Mouse (Mus musculus) kidney, adult 18-20 months (tissue): ENCODE measurements around the gene Ccdc113.
"Not testable (repeated sequence)": the region's sequence is repeated elsewhere in the genome, so short reads cannot be mapped to it uniquely, and the experiment has no call there.

Experiments
- DNase-seq: peaks from one replicate; pipeline ENCODE4 v3.0.0; 2021

Ccdc113 gene

GRCm38 (mm10) chr8:95542191-95542590 lies 8.3 kb downstream of the Ccdc113 start:
- no peak for DNase-seq

GRCm38 (mm10) chr8:95543065-95543464 lies 9.2 kb downstream of the Ccdc113 start:
- no peak for DNase-seq

- peak; percentile 18 for DNase-seq
Measured at GRCm38 (mm10) chr8:95545815-95546214, 11.9 kb downstream of the Ccdc113 start.

DNA sequence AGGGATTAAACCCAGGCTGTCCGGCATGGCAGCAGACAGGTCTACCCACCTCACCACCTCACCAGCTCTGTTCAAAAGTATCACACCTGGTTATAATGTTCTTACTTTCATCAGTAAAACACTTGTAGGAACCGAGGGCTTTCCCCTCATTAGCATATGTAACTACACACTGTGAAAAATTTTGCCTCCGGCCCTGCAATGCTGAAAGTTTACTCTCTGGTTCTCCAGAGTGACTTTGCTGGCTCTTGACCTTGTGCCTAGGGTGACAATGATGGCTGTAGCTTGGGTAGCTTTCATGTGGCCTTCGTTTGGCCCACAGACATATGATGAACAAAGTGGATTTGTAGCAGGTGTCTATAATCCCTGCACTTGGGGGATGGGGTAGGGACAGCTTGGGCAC lies 13.1 kb downstream of the Ccdc113 start:
- peak; percentile 38 for DNase-seq

DNA sequence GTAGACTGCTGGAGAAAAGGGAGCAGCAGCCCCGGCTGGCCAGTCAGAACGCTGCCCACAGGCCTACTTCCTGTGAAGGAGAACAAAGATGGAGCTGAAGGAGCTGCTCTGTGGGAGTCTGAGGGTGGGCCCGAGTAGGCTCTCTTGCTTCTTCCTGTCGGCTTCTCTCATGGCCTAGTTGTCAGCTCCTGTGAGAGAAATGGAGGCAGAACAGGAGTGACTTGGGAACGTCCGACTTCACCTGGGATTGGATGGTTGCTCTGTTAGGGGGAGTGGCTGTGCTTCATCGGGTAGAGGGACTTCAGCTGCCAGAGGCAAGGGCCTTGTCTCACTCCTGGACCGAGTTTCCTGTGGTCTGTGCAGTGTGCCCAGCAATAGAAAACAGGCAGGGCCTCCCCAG lies 14.0 kb downstream of the Ccdc113 start:
- DNase-seq: no peak

DNA sequence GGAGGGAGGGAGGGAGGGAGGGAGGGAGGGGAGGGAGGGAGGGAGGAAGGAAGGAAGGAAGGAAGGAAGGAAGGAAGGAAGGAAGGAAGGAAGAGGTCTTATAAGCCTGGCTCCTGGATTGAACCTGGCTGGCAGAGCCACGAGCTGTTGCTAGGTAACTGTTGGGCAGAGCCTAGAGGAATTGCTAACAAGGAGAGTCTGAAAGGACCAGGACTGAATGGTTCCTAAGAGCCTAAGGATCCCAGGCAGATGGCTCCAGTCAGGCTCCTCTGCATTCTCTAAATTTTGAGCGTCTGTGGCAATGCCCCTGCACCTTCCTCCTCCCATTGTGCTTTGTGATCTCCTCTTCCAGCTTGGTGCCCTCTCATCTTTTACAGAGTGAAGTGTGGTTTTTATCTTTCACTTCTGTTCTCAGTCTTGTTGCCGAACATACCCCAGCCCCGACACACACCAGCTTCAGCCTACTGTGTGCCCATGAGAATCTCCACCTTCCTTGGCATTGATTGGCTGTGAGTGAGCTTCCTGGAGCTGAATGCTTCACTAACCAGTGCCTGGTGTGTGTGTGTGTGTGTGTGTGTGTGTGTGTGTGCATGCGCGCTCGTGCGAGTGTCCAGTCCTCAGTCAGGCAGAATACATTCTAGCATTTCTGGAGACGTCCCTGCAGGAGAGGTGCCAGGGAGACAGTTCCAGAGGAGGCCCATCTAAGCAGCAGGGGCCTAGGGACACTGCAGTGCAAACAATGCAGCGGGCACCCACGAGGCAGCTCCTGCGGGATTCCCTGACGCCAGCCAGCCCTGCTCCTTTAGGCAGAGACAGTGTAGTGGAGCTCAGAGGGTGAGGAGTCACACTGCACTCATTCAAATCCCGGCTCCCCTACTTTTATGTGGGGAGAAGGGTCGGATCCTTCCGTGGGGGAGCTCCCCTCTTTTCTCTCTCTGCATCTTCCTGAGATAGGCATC lies 16.3 kb downstream of the Ccdc113 start:
- no peak for DNase-seq

GRCm38 (mm10) chr8:95551577-95551976 lies 17.7 kb downstream of the Ccdc113 start:
- DNase-seq: no peak

GRCm38 (mm10) chr8:95555963-95556362 lies 22.1 kb downstream of the Ccdc113 start:
- no peak for DNase-seq

- DNase-seq: no peak
Measured at GRCm38 (mm10) chr8:95566217-95566616, 32.3 kb downstream of the Ccdc113 start.

- no peak for DNase-seq
Measured at GRCm38 (mm10) chr8:95566809-95567208, 32.9 kb downstream of the Ccdc113 start.

- no peak for DNase-seq
Measured at GRCm38 (mm10) chr8:95573146-95573545, 39.3 kb downstream of the Ccdc113 start.

- DNase-seq: no peak
Measured at GRCm38 (mm10) chr8:95576240-95576639, 42.4 kb downstream of the Ccdc113 start, which contains the start of gene Prss54. TSS of gene Prss54 (minus strand) at chr8:95576340.

GRCm38 (mm10) chr8:95587339-95587738 lies 53.5 kb downstream of the Ccdc113 start:
- no peak for DNase-seq

GRCm38 (mm10) chr8:95589282-95589681 lies 55.4 kb downstream of the Ccdc113 start:
- DNase-seq: no peak

- DNase-seq: no peak
Measured at GRCm38 (mm10) chr8:95590539-95590938, 56.7 kb downstream of the Ccdc113 start.

DNA sequence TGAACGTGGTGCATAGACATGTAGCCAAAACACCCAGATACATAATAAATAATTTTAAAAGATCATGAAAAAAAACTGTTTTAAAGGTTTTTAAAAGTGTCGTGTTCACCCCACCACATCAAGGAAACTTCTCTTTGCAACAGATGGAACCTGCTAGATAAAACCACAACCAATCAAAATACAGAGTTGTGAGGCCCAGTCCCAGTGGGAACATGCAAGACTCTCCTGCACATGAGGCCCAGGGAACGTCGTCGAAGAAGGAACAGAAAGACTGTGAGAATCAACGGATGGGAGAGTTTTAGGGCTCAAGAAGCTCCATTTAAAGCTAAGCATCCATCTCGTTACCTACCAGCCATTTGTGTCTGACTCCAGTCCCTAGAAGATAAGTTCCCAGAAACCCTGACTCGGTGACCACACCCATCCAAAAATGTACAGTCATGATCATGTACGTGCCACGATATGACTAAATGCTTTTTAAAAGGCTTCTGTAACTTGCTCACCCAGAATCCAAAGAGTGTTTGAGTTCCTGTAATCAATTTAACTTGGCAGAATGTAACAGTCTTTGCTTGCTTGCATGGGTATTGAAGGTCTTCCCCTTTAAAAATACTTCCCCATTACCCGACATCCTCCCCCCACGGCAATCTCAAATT lies 58.4 kb downstream of the Ccdc113 start:
- no peak for DNase-seq

GRCm38 (mm10) chr8:95593439-95594393 lies 59.8 kb downstream of the Ccdc113 start:
- no peak for DNase-seq

DNA sequence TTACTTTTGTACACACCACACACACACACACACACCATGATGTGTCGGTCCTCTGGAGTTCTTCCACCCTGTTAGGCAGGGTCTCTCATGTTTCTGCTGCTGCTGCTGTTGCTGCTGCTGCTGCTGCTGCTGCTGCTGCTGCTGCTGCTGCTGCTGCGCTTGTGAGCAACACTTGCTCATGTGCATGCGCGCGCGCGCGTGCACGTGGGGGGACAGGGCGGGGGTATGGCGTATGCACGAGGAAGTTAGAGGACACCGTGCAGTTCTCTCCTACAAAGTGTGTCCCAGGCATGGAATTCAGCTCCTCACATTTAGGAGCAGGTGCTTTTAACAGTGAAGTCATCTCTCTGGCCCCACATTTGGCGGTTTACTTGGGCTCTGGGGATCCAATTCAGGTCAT lies 61.2 kb downstream of the Ccdc113 start:
- no peak for DNase-seq

DNA sequence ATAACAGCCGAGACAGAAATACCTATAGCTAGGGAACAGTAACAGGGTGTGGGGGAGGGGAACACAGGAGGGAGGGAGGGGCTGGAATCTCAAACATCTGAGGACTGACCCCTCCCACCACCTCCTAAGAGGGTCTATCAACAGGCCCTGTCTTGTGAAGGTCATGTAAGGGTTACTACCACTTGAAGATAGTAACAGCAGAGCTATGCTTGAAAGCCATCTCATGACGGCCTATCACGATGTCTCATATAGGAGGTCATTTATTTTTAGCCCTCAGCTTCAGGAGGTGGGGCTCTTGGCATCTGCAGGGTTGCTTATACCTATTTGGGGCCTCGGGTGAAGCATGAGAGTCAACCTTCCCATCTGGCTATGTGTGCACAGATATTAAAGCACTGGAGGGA lies 63.0 kb downstream of the Ccdc113 start:
- no peak for DNase-seq

DNA sequence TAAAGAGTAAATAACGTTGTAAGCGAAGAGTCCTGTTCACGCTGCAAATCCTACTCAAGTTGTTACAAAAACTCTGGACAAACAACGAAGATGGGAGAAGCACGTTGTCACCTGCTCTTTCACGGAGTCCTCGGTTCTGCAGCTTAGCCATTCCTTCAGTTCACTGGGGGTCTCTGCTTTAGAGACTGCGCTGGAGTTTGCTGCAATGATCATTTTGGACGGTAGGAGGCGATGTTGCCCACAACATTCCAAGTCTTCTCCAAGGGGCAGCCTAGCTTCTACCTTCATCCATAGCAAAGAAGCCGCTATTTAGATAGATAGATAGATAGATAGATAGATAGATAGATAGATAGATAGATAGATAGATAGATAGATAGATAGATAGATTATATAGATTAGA lies 66.0 kb downstream of the Ccdc113 start:
- peak; percentile 49 for DNase-seq

DNA sequence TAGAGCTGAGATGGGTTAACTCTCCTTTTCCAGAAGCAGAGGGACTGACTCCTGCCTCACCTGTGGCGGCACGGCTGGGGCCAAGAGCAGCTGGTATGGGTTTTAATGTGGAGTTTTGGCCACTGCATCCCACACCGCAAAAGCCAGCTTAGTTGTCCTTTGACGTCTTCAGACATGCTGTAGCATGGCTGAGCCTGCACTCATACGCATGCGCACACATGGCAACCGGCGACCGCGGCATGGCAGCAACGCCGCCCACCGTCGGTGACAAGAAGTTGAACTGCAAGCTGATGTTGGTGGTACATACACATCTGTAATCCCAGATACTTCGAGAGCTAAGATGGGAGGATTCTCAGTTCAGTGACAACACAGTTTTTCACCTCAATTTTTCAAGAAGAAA lies 67.4 kb downstream of the Ccdc113 start:
- no peak for DNase-seq

GRCm38 (mm10) chr8:95602168-95602567 lies 68.3 kb downstream of the Ccdc113 start:
- no peak for DNase-seq

DNA sequence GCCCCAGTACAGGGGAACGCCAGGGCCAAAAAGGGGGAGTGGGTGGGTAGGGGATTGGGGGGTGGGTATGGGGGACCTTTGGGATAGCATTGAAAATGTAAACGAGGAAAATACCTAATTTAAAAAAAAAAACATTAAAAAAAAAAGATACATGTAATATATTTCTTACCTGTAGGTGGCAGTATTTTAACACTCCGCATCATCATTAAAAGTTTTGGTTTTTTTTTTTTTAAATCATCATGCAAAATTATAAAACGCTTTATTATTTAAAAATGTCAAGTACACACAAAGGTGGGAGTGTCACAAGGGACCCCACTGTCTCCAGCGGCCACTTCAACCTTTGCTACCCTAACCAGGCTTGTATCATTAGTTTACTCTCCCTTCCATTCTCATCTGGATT lies 72.6 kb downstream of the Ccdc113 start:
- DNase-seq: not testable (repeated sequence)
